Mouse (Mus musculus) liver, embryonic 13.5 days (tissue): ENCODE results near the gene Olfr49. TPM values are rescaled to one million over a fixed set of nuclear protein-coding genes. Genes with fewer than 3 reads are reported as not detected.

Experiments used
- ATAC-seq: fragments of 200-750 bp; cut with Nextera tagmentation; 2 replicates; pipeline ENCODE4 v1.8.0; 2017; ENCODE audit warnings: low read depth, mild to moderate bottlenecking, moderate number of reproducible peaks, moderate library complexity
- DNase-seq: peaks from one replicate; pipeline ENCODE4 v3.0.0; 2022
- H3K27ac ChIP-seq: fragments of 300-500 bp; sonication (generic); 2 replicates; pipeline ENCODE4 v1.5.1; 2015; ENCODE audit warnings: moderate library complexity, mild to moderate bottlenecking, inconsistent platforms
- H3K27me3 ChIP-seq: fragments of 300-500 bp; sonication (generic); 2 replicates; pipeline ENCODE4 v1.6.1; 2015; ENCODE audit warnings: mild to moderate bottlenecking, inconsistent platforms
- H3K36me3 ChIP-seq: fragments of 300-500 bp; sonication (generic); 2 replicates; pipeline ENCODE4 v1.6.1; 2015; ENCODE audit warnings: mild to moderate bottlenecking, inconsistent platforms
- H3K4me1 ChIP-seq: fragments of 300-500 bp; sonication (generic); replicated peaks from 2 replicates; pipeline ENCODE4 v1.6.1; 2015; ENCODE audit warnings: inconsistent platforms
- H3K4me2 ChIP-seq: fragments of 300-500 bp; sonication (generic); 2 replicates; pipeline ENCODE4 v1.6.1; 2015; ENCODE audit warnings: inconsistent platforms, mild to moderate bottlenecking, moderate library complexity
- H3K4me3 ChIP-seq: fragments of 300-500 bp; sonication (generic); replicated peaks from 2 replicates; pipeline ENCODE4 v1.5.1; 2015; ENCODE audit warnings: mild to moderate bottlenecking, inconsistent platforms
- H3K9ac ChIP-seq: fragments of 300-500 bp; sonication (generic); 2 replicates; pipeline ENCODE4 v1.6.1; 2015; ENCODE audit warnings: mild to moderate bottlenecking, inconsistent platforms
- H3K9me3 ChIP-seq: fragments of 300-500 bp; sonication (generic); replicated peaks from 2 replicates; pipeline ENCODE4 v1.6.1; 2016; ENCODE audit warnings: inconsistent platforms
- WGBS: fragments of 180-500 bp; shearing (Covaris S2); methylation state at CpG from one replicate; pipeline ENCODE4 v1.1.7; 2015; ENCODE audit not compliant: insufficient replicate concordance; 5-methylcytosine and 5-hydroxymethylcytosine counted together
- polyA plus RNA-seq: library from polyadenylated mRNA; unstranded; fragments of >200 nt; fragmentation: Nextera tagmentation; extraction: Ambion mirVana; gene quantifications from 2 replicates; pipeline ENCODE4 v1.2.1, GENCODE M21; 2015

The Olfr49 gene
- polyA plus RNA-seq, result not detected in 2 replicates

DNA sequence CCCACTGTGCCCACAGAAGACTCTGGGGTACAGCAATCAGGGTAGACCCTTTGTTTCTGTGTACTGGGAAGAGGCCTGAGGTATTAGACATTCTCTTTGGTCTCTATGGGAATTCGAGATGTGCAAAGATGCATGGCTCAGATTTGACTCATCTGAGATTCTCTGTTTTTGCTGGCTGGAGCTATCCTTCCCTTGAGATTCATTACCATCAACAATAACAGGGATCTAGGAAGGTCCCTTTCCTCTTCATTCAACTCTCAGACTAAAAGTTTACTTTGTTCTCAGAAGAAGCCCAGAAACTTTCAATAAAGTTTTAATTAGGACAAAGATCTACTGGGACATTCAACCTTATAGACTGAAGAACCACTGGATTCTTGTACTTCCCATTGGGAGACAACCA, at the start of gene Olfr49:
Gene Olfr49, minus strand, starts transcription at position 101 of the 400 bp plus-strand sequence.
- H3K9ac ChIP-seq, result no peak within 1 kb of the TSS
- H3K4me2 ChIP-seq, result no peak within 1 kb of the TSS
- no peak for DNase-seq
- H3K36me3 ChIP-seq, result no peaks in the 10 kb centered on the region
- H3K27ac ChIP-seq, result no peak within 1 kb of the TSS
- no peak within 1 kb of the TSS for H3K4me3 ChIP-seq
- H3K4me1 ChIP-seq, result no peaks in the 10 kb centered on the region
- no peaks in the 10 kb centered on the region for H3K9me3 ChIP-seq
- peaks cover 7% of the 10 kb centered on the region; the same call in 1 of the 2 replicates for H3K27me3 ChIP-seq
- WGBS, result 50% methylated on average over 1 of the region's 1 CpGs
- ATAC-seq, result no peak

DNA sequence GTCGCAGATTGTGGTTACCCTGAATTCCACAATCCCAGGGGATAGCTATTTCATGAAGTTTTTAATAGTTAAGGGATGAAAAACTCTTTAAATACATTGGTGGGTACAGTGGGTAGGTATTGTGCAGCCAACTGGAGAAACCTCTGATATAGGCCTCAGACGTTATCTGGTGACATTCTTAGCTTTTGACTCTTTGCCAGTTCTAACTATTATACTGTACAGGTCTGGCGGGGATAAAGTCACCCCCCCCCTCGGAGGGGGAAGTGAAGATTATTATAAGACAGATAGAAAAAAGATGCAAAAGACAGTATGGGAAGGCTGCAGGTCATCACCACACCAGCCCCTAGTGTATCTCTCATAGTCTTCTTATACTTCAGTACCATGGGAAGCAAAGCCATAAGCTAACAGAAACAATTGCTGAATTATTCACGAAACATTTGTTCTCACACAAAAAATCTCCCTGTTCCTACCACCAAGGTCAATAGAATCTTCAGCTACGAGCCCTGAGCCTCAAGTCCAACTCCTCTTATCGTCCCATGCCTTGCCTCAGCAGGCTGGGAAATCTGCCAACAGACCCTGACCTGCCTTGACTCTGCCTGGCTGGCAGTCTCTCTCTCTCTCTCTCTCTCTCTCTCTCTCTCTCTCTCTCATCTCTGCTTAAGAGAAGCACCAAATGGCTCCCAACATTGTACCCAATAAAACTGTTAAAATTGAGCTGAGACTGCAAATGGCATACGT, 48.9 kb upstream of the Olfr49 start:
- Histone ChIP-seq H3K4me3 (no peak overlapping the region), H3K4me1 (no peaks in the 10 kb centered on the region), H3K9me3 (no peaks in the 10 kb centered on the region), H3K4me2 (no peak overlapping the region), H3K27me3 (0 out of 2 replicates have a peak, but pooled peaks cover 4% of the 10 kb centered on the region), H3K27ac (no peak overlapping the region), H3K9ac (no peak overlapping the region), H3K36me3 (no peaks in the 10 kb centered on the region)
- WGBS, result 54% methylated on average over 8 of the region's 8 CpGs
- DNase-seq (no peak), ATAC-seq (no peak)

DNA sequence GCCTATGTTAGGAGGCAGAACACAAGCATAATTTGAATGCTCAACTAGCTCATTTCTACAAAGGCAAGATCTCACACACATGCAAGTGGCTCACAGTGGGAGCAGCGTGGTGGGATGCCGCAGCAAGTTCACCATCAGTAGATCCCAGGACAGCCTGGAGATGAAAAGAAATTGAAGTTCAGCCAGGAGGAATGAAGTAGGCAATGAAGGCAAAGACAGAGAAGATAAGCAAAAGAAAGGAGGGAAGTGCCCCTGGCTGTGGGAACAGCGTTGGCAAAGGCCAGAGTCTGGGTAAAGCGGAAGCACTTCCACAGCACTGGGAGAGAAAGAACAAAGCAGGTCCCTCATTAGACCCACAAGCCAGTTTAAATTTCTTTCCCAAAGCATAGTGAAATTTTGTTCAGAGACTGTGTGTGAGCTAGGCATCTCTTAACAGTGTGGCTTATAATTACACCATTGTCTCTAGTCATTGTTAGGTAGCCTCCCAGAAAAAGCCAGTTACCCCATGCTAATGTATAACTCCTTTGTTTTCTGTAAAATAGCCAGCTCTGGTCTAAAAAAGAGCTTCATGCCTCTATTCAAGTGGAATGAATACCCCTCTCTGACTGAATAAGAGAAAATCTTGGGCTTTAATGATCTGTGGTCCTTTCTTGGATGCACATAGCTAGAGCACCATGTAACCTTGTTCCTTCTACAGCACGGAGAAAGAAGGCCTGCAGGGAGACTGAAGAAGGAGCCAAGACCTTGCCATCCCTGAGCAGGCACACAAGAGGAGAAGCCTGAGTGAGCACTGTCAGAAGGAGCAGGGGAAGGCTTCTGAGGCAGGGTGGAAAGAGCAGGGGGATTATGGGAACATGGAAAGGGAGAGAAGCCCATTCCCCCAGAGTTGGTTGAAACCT, 47.7 kb upstream of the Olfr49 start:
- Histone ChIP-seq H3K9ac (no peak overlapping the region), H3K27ac (no peak overlapping the region), H3K4me3 (no peak overlapping the region), H3K9me3 (no peaks in the 10 kb centered on the region), H3K4me2 (no peak overlapping the region), H3K36me3 (no peaks in the 10 kb centered on the region), H3K4me1 (no peaks in the 10 kb centered on the region), H3K27me3 (0 out of 2 replicates have a peak, but pooled peaks cover 4% of the 10 kb centered on the region)
- 73% methylated on average over 5 of the region's 5 CpGs for WGBS
- DNase-seq (no peak), ATAC-seq (no peak)

DNA sequence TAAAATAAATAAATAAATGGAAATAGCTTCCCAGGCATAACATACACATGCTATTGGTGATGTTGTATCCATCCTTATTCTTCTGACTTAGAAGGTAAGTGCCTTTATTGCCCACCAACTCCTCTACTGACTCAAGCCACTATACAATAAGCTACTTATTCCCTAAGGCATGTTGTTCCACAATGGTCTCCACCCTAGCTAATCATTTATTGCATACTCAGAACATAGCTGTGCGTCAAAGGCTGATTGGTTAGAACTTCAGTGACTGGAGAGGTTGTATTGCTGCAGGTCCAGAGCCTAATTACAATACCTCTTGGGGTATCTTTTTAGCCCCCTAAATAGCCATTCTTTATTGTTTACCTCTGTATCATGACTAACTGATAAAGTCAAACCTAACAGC, 46.4 kb upstream of the Olfr49 start:
- Histone ChIP-seq H3K4me2 (no peak overlapping the region), H3K9me3 (no peaks in the 10 kb centered on the region), H3K36me3 (no peaks in the 10 kb centered on the region), H3K4me3 (no peak overlapping the region), H3K27ac (no peak overlapping the region), H3K9ac (no peak overlapping the region), H3K27me3 (0 out of 2 replicates have a peak, but pooled peaks cover 4% of the 10 kb centered on the region), H3K4me1 (no peaks in the 10 kb centered on the region)
- no peak for ATAC-seq
- DNase-seq, result no peak
- WGBS, result 76% methylated on average over 1 of the region's 1 CpGs

DNA sequence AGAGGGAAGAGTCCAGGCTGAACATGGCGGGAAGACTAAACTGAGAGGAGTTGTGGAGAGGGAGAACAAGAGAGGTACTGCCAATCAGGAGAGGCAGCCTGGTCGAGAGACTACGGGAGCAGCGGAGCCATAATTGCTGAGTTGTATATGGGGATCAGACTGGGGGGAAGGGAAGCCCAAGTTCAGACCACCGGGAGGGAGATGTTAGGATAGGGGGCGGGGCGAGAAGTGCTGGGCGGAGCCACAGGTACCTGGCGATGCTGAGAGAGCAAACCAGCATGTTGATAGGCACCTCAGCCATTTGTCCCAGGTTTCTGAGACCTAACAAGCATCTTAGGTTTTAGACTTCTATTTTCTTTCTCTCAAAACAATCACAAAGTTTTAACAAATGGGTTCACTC, 44.5 kb upstream of the Olfr49 start:
- Histone ChIP-seq H3K27ac (no peak overlapping the region), H3K4me3 (no peak overlapping the region), H3K36me3 (no peaks in the 10 kb centered on the region), H3K4me1 (no peaks in the 10 kb centered on the region), H3K27me3 (0 out of 2 replicates have a peak, but pooled peaks cover 4% of the 10 kb centered on the region), H3K9ac (no peak overlapping the region), H3K9me3 (no peaks in the 10 kb centered on the region), H3K4me2 (no peak overlapping the region)
- DNase-seq, result no peak
- no peak for ATAC-seq
- WGBS, result 30% methylated on average over 9 of the region's 9 CpGs

DNA sequence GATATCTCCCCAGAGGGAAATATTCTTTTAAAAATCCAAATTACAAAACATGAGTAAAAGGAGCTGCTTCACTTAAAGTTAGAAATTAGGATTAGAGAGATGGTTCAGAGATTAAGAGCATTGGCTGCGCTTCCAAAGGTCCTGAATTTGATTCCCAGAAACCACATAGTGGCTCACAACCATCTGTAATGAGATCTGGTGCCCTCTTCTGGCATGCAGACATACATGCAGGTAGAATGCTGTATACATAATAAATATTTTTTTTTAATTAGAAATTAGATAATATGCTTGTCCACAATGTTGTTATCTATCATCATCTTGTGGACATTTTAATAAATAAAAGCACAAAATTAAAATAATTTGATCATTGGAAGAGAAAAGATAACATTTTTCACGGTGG, 43.8 kb upstream of the Olfr49 start:
- Histone ChIP-seq H3K36me3 (no peaks in the 10 kb centered on the region), H3K4me2 (no peak overlapping the region), H3K27me3 (0 out of 2 replicates have a peak, but pooled peaks cover 4% of the 10 kb centered on the region), H3K27ac (no peak overlapping the region), H3K4me1 (no peaks in the 10 kb centered on the region), H3K9ac (no peak overlapping the region), H3K4me3 (no peak overlapping the region), H3K9me3 (no peaks in the 10 kb centered on the region)
- 59% methylated on average over 2 of the region's 2 CpGs for WGBS
- ATAC-seq (no peak), DNase-seq (no peak)

DNA sequence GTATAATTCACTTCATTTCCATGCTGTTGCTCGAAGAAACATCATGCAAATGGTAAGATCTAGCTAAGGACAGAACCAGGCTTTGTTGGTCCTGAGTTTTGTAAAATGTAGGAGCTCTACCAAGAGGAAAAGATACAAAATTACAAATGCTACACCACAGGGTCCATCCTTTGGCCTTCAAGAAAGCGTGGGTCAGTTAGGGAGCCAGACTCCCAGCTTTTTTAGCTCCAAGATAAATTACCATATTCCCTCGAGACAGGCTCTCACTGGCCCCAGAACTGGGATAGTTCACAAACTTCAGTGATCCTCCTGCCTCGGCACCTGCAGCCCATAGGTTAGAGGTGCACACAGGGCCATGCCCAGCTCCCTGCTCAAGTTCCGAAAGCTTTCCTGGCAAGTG, 39.7 kb upstream of the Olfr49 start:
- no peaks in the 10 kb centered on the region for H3K27me3 ChIP-seq
- ATAC-seq (no peak), DNase-seq (no peak)
- H3K36me3 ChIP-seq, result no peaks in the 10 kb centered on the region
- WGBS, result 55% methylated on average over 5 of the region's 5 CpGs
- no peak overlapping the region for H3K27ac ChIP-seq
- no peak overlapping the region for H3K4me2 ChIP-seq
- no peak overlapping the region for H3K9ac ChIP-seq
- no peaks in the 10 kb centered on the region for H3K9me3 ChIP-seq
- H3K4me1 ChIP-seq, result no peaks in the 10 kb centered on the region
- H3K4me3 ChIP-seq, result no peak overlapping the region

DNA sequence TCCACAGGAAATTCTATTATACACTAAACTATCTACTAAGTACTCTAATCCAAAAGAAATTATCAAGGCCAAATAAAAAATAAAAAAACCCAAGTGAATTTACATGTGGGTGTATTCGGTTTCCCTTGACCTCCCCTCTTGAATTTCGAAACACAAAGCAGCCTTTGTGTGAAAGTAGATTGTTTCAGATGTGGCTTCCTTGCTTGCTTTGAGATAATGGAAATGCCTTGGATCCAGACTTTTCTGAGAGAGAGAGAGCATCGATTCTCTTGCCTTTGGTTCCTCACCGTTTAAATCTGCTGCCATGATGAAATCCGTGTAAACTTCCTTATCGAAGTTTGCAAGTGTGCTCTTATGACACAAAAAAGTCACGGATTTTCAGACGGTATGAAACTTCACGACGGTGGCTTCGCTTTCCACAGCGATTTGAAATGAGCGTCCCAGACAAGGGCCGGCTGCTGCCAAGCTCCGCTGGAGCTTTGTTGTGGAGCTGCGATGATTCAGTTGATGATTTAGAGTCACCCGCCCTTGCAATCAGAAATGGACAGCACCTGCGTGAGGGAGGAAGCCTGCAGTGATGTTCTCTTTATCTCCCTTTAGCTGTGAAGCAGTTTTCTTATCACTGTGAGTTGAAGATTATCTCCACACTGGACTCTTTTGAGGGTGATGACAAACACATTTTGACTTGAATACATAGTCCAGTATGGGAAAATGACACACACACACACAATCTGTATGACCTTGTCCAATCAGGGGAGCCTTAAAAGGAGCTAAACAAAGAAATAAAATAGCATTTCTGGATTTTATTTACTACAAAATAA, 37.0 kb upstream of the Olfr49 start:
- 61% methylated on average over 18 of the region's 18 CpGs for WGBS
- no peak overlapping the region for H3K4me2 ChIP-seq
- no peak overlapping the region for H3K27ac ChIP-seq
- no peaks in the 10 kb centered on the region for H3K4me1 ChIP-seq
- H3K27me3 ChIP-seq, result no peaks in the 10 kb centered on the region
- no peaks in the 10 kb centered on the region for H3K36me3 ChIP-seq
- ATAC-seq, result no peak
- no peak overlapping the region for H3K9ac ChIP-seq
- H3K4me3 ChIP-seq, result no peak overlapping the region
- no peak for DNase-seq
- H3K9me3 ChIP-seq, result no peaks in the 10 kb centered on the region

DNA sequence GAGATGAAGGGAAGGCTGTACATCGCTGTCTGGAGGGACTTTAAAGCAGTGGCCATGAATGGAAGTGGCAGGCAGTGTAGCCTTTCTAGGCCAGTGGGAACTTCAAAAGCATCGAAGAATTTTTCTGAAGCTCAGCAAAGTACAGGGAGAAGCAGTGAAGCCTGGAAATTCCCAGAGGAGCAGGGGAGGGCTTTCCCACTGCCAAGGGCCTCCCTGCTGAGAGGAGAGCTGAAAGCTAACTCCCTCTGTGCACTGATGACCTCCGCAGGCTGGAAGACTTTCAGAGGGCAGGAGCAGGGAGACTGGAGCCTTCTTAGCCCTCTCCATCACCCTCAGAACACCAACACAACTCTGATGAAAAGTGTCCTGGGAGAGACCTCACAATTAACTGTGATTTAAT, 27.0 kb upstream of the Olfr49 start:
- 38% methylated on average over 3 of the region's 3 CpGs for WGBS
- DNase-seq (no peak), ATAC-seq (no peak)
- H3K4me2 ChIP-seq, result no peak overlapping the region
- no peak overlapping the region for H3K4me3 ChIP-seq
- H3K27me3 ChIP-seq, result no peaks in the 10 kb centered on the region
- H3K4me1 ChIP-seq, result no peaks in the 10 kb centered on the region
- no peak overlapping the region for H3K27ac ChIP-seq
- no peaks in the 10 kb centered on the region for H3K36me3 ChIP-seq
- no peaks in the 10 kb centered on the region for H3K9me3 ChIP-seq
- no peak overlapping the region for H3K9ac ChIP-seq

DNA sequence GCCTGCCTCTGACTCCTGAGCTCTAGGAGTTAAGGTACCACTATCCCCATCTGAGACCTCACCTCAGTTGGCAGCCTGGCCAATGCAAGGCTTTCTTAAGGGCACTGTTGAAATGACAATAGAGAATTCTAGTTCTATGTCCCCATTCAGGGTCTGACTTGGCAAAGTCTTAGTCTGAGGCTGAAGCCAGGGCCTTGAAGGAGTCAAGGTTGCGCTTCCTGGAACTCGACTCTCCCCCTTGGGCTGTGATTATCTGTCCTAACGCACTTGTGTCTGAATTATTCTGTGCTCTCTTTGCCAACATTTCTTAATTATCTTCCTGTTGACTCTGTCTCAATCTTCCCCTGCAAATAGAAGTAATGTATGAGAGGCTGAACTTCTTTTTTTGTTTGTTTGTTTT, 15.9 kb upstream of the Olfr49 start:
- DNase-seq (no peak), ATAC-seq (no peak)
- no peaks in the 10 kb centered on the region for H3K36me3 ChIP-seq
- no peak overlapping the region for H3K27ac ChIP-seq
- no peak overlapping the region for H3K9ac ChIP-seq
- no peak overlapping the region for H3K4me2 ChIP-seq
- H3K9me3 ChIP-seq, result no peaks in the 10 kb centered on the region
- H3K27me3 ChIP-seq, result no peaks in the 10 kb centered on the region
- H3K4me3 ChIP-seq, result no peak overlapping the region
- 65% methylated on average over 3 of the region's 3 CpGs for WGBS
- no peaks in the 10 kb centered on the region for H3K4me1 ChIP-seq

DNA sequence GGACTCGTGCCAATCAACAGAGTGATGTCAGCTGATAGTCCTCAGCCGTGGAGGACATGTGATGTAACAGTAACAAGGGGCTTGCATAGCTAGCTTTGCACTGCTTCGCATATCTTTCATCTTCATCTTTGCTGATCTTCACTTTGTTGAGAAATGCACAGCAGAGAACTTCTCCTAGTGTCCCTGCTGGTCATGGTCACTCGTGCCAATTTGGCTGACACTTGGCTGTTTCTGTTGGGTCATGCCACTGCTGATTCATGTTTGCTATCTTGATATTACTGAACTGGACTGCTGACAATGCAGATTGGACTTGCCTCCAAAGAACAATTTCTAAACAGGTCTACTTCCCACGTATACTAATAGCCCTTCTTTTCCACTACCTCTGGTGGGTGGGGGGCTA, 15.4 kb upstream of the Olfr49 start:
- no peaks in the 10 kb centered on the region for H3K36me3 ChIP-seq
- H3K27me3 ChIP-seq, result no peaks in the 10 kb centered on the region
- no peak overlapping the region for H3K9ac ChIP-seq
- ATAC-seq (no peak), DNase-seq (no peak)
- H3K4me2 ChIP-seq, result no peak overlapping the region
- no peak overlapping the region for H3K27ac ChIP-seq
- WGBS, result 60% methylated on average over 5 of the region's 5 CpGs
- no peaks in the 10 kb centered on the region for H3K4me1 ChIP-seq
- no peak overlapping the region for H3K4me3 ChIP-seq
- H3K9me3 ChIP-seq, result no peaks in the 10 kb centered on the region
